Mouse (Mus musculus) cerebellum, adult 2 months (tissue): Measurements from ENCODE around the gene Grpel1.

Experiments used
- CTCF ChIP-seq: fragments of 200-500 bp; IDR thresholded peaks from 2 replicates; pipeline ENCODE4 v1.5.1; 2011; ENCODE audit warnings: low read depth, mild to moderate bottlenecking, control low read depth, low read length, moderate library complexity, borderline replicate concordance; ENCODE audit not compliant: insufficient read depth
- POLR2A ChIP-seq: fragments of 200-500 bp; IDR thresholded peaks from 2 replicates; pipeline ENCODE4 v1.6.1; 2011; ENCODE audit warnings: low read length, control low read depth, borderline replicate concordance; ENCODE audit not compliant: insufficient read depth

DNA sequence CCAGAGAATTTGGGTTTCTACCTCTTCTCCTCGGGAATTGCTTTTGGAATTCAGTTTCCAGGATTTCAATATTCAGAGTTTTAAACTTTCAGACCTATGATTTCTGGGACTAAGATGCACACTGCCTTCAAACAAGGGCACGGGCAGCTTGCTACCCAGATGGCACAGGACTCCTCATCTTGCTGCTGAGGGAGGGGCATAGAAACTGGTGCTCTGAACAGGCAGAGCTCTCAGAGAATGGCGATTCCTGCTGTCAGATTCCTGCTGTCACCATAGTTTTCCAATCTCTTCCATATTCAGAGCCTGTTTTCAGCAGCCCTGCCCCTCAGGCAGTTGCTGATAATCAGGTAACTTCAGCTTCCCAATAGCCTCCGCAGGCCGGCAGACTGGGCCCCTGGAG, 50.8 kb downstream of the Grpel1 start:
- TF ChIP-seq POLR2A (no peak), CTCF (no peak)
